In genomic region chr6:124767920-124768703, GRCm38 (mm10) we compare ENCODE assay signal across 7 mouse cellular contexts. TPM values are rescaled to one million over a fixed set of nuclear protein-coding genes. Genes with fewer than 3 reads are reported as not detected.
DNase-seq lines count a peak whose midpoint lies in the region; ATAC-seq and TF ChIP-seq lines count a peak whose summit lies in the region.

No protein-coding gene starts in this region.

- H3K27me3 ChIP-seq in lung, embryonic 15.5 days = peaks cover 22% of the 10 kb centered on the region
- peaks cover 17% of the 10 kb centered on the region for H3K27me3 ChIP-seq in embryonic facial prominence, embryonic 12.5 days
- 0 out of 2 replicates have a peak, but pooled peaks cover 2% of the 10 kb centered on the region for H3K27me3 ChIP-seq in intestine, embryonic 15.5 days (replicated peaks)
- no peaks in the 10 kb centered on the region for H3K27me3 ChIP-seq in midbrain, embryonic 16.5 days (ENCODE audit: control insufficient read depth, insufficient read depth, low read depth, low read length)

- H3K4me3 ChIP-seq in lung, embryonic 15.5 days = peak overlapping the region; percentile 49
- peak overlapping the region; percentile 94; the same call in 1 of the 2 replicates for H3K4me3 ChIP-seq in bone marrow macrophage, adult 2 months (ENCODE audit: insufficient read depth, low read length)
- peak overlapping the region; percentile 46 for H3K4me3 ChIP-seq in embryonic facial prominence, embryonic 12.5 days
- H3K4me3 ChIP-seq in intestine, embryonic 15.5 days (replicated peaks) = peak overlapping the region; percentile 57
- H3K4me3 ChIP-seq in midbrain, embryonic 16.5 days (ENCODE audit: low read depth, low read length) = peak overlapping the region; percentile 68

- H3K36me3 ChIP-seq in lung, embryonic 15.5 days = no peaks in the 10 kb centered on the region
- no peaks in the 10 kb centered on the region for H3K36me3 ChIP-seq in embryonic facial prominence, embryonic 12.5 days
- H3K36me3 ChIP-seq in intestine, embryonic 15.5 days = no peaks in the 10 kb centered on the region
- H3K36me3 ChIP-seq in midbrain, embryonic 16.5 days (ENCODE audit: control insufficient read depth, insufficient read depth, low read length) = no peaks in the 10 kb centered on the region

- H3K27ac ChIP-seq in lung, embryonic 15.5 days = no peak overlapping the region
- H3K27ac ChIP-seq in bone marrow macrophage, adult 2 months (ENCODE audit: insufficient read depth, low read depth, low read length) = no peak overlapping the region
- H3K27ac ChIP-seq in embryonic facial prominence, embryonic 12.5 days = 0 out of 2 replicates have a peak overlapping the region, but pooled peaks have one; percentile 36
- no peak overlapping the region for H3K27ac ChIP-seq in intestine, embryonic 15.5 days
- peak overlapping the region; percentile 19 for H3K27ac ChIP-seq in midbrain, embryonic 16.5 days (ENCODE audit: low read length)

- no peak for DNase-seq in lung, postnatal 25 days (ENCODE audit: low spot score)
- DNase-seq in urinary bladder, postnatal 4 days (ENCODE audit: low spot score in 2 of 2) = no peak

- peak overlapping the region; percentile 97 for H3K4me2 ChIP-seq in lung, embryonic 15.5 days
- H3K4me2 ChIP-seq in embryonic facial prominence, embryonic 12.5 days (replicated peaks) = peak overlapping the region; percentile 77
- peak overlapping the region; percentile 96 for H3K4me2 ChIP-seq in intestine, embryonic 15.5 days (replicated peaks)
- H3K4me2 ChIP-seq in midbrain, embryonic 16.5 days (ENCODE audit: low read length) = peak overlapping the region; percentile 77

- no peaks in the 10 kb centered on the region for H3K9me3 ChIP-seq in lung, embryonic 15.5 days
- no peaks in the 10 kb centered on the region for H3K9me3 ChIP-seq in embryonic facial prominence, embryonic 12.5 days
- H3K9me3 ChIP-seq in intestine, embryonic 15.5 days = no peaks in the 10 kb centered on the region
- no peaks in the 10 kb centered on the region for H3K9me3 ChIP-seq in midbrain, embryonic 16.5 days (replicated peaks; ENCODE audit: control insufficient read depth, low read length, poor library complexity, severe bottlenecking)

- H3K4me1 ChIP-seq in lung, embryonic 15.5 days = peaks cover 21% of the 10 kb centered on the region
- peaks cover 6% of the 10 kb centered on the region for H3K4me1 ChIP-seq in bone marrow macrophage, adult 2 months (ENCODE audit: control insufficient read depth, insufficient read depth, low read length)
- H3K4me1 ChIP-seq in embryonic facial prominence, embryonic 12.5 days = peaks cover 20% of the 10 kb centered on the region
- peaks cover 24% of the 10 kb centered on the region for H3K4me1 ChIP-seq in intestine, embryonic 15.5 days (replicated peaks)
- peaks cover 18% of the 10 kb centered on the region for H3K4me1 ChIP-seq in midbrain, embryonic 16.5 days (ENCODE audit: control insufficient read depth, insufficient read depth, low read length)

- H3K9ac ChIP-seq in lung, embryonic 15.5 days = no peak overlapping the region
- 0 out of 2 replicates have a peak overlapping the region, but pooled peaks have one; percentile 56 for H3K9ac ChIP-seq in embryonic facial prominence, embryonic 12.5 days
- H3K9ac ChIP-seq in intestine, embryonic 15.5 days = peak overlapping the region; percentile 60
- peak overlapping the region; percentile 84 for H3K9ac ChIP-seq in midbrain, embryonic 16.5 days (ENCODE audit: low read depth, low read length)

- 28% methylated on average over 19 of the region's 19 CpGs for WGBS in lung, embryonic 15.5 days
- 19% methylated on average over 19 of the region's 19 CpGs for WGBS in embryonic facial prominence, embryonic 12.5 days
- 33% methylated on average over 19 of the region's 19 CpGs for WGBS in intestine, embryonic 15.5 days
- WGBS in midbrain, embryonic 16.5 days = 20% methylated on average over 19 of the region's 19 CpGs

- no peak for TF ChIP-seq CTCF in bone marrow macrophage, adult 2 months (IDR thresholded peaks at IDR 0.05; ENCODE audit: low read depth, low read length)

- peak; percentile 25; the same call in 1 of the 2 replicates for ATAC-seq in lung, embryonic 15.5 days (ENCODE audit: borderline replicate concordance, extremely low read depth, low FRiP score, low TSS enrichment)
- ATAC-seq in embryonic facial prominence, embryonic 12.5 days (ENCODE audit: insufficient number of reproducible peaks, insufficient read depth, low FRiP score, low TSS enrichment) = peak; percentile 44; the same call in 1 of the 2 replicates
- ATAC-seq in intestine, embryonic 15.5 days = peak; percentile 46
- ATAC-seq in midbrain, embryonic 16.5 days = 0 out of 2 replicates have a peak, but pooled peaks have one; percentile 8

- TF ChIP-seq POLR2A in bone marrow macrophage, adult 2 months (IDR thresholded peaks at IDR 0.05; ENCODE audit: borderline replicate concordance, low read depth, low read length) = no peak

RNA-seq across cellular contexts. Expression of gene Eno2, which starts 1.4 kb away (rescaled TPM):
- polyA plus RNA-seq in lung, embryonic 15.5 days (2015; fragmentation: Nextera tagmentation; extraction: Ambion mirVana) = 2.1 and 3.4 TPM in 2 replicates
- 1.4 and 2.6 TPM in 2 replicates for polyA plus RNA-seq in bone marrow macrophage, adult 2 months (2012; ENCODE audit: insufficient read depth, insufficient read length, missing spikeins)
- polyA plus RNA-seq in embryonic facial prominence, embryonic 12.5 days (2016; fragmentation: Nextera tagmentation; extraction: Ambion mirVana) = 9.7 and 10.2 TPM in 2 replicates
- polyA plus RNA-seq in intestine, embryonic 15.5 days (2015; fragmentation: Nextera tagmentation; extraction: Ambion mirVana) = 6.0 and 6.8 TPM in 2 replicates
- 94.4 and 138 TPM in 2 replicates for polyA plus RNA-seq in midbrain, embryonic 16.5 days (2015; fragmentation: Nextera tagmentation; extraction: Ambion mirVana)

RNA-seq across cellular contexts. Expression of gene Lrrc23, which starts 11.4 kb away (rescaled TPM):
- 11.7 and 13.7 TPM in 2 replicates for polyA plus RNA-seq in lung, embryonic 15.5 days (2015; fragmentation: Nextera tagmentation; extraction: Ambion mirVana)
- polyA plus RNA-seq in bone marrow macrophage, adult 2 months (2012; ENCODE audit: insufficient read depth, insufficient read length, missing spikeins) = not detected in 2 replicates
- 0.59 and 1.0 TPM in 2 replicates for polyA plus RNA-seq in embryonic facial prominence, embryonic 12.5 days (2016; fragmentation: Nextera tagmentation; extraction: Ambion mirVana)
- 0.11 and 0.13 TPM in 2 replicates for polyA plus RNA-seq in intestine, embryonic 15.5 days (2015; fragmentation: Nextera tagmentation; extraction: Ambion mirVana)
- 5.7 and 6.3 TPM in 2 replicates for polyA plus RNA-seq in midbrain, embryonic 16.5 days (2015; fragmentation: Nextera tagmentation; extraction: Ambion mirVana)

RNA-seq across cellular contexts. Expression of gene Atn1, which starts 11.8 kb away (rescaled TPM):
- polyA plus RNA-seq in lung, embryonic 15.5 days (2015; fragmentation: Nextera tagmentation; extraction: Ambion mirVana) = 15.6 and 16.1 TPM in 2 replicates
- 30.1 and 34.0 TPM in 2 replicates for polyA plus RNA-seq in bone marrow macrophage, adult 2 months (2012; ENCODE audit: insufficient read depth, insufficient read length, missing spikeins)
- polyA plus RNA-seq in embryonic facial prominence, embryonic 12.5 days (2016; fragmentation: Nextera tagmentation; extraction: Ambion mirVana) = 20.1 and 20.5 TPM in 2 replicates
- 10.5 and 11.9 TPM in 2 replicates for polyA plus RNA-seq in intestine, embryonic 15.5 days (2015; fragmentation: Nextera tagmentation; extraction: Ambion mirVana)
- polyA plus RNA-seq in midbrain, embryonic 16.5 days (2015; fragmentation: Nextera tagmentation; extraction: Ambion mirVana) = 28.9 and 29.3 TPM in 2 replicates

RNA-seq across cellular contexts. Expression of gene Gm45234, which starts 12.3 kb away (rescaled TPM):
- not detected in 2 replicates for polyA plus RNA-seq in lung, embryonic 15.5 days (2015; fragmentation: Nextera tagmentation; extraction: Ambion mirVana)
- polyA plus RNA-seq in bone marrow macrophage, adult 2 months (2012; ENCODE audit: insufficient read depth, insufficient read length, missing spikeins) = not detected in 2 replicates
- not detected in 2 replicates for polyA plus RNA-seq in embryonic facial prominence, embryonic 12.5 days (2016; fragmentation: Nextera tagmentation; extraction: Ambion mirVana)
- not detected in 2 replicates for polyA plus RNA-seq in intestine, embryonic 15.5 days (2015; fragmentation: Nextera tagmentation; extraction: Ambion mirVana)
- not detected in 2 replicates for polyA plus RNA-seq in midbrain, embryonic 16.5 days (2015; fragmentation: Nextera tagmentation; extraction: Ambion mirVana)

RNA-seq across cellular contexts. Expression of gene Grcc10, which starts 26.9 kb away (rescaled TPM):
- 406 and 416 TPM in 2 replicates for polyA plus RNA-seq in lung, embryonic 15.5 days (2015; fragmentation: Nextera tagmentation; extraction: Ambion mirVana)
- polyA plus RNA-seq in bone marrow macrophage, adult 2 months (2012; ENCODE audit: insufficient read depth, insufficient read length, missing spikeins) = 221 and 253 TPM in 2 replicates
- 498 and 530 TPM in 2 replicates for polyA plus RNA-seq in embryonic facial prominence, embryonic 12.5 days (2016; fragmentation: Nextera tagmentation; extraction: Ambion mirVana)
- 337 and 341 TPM in 2 replicates for polyA plus RNA-seq in intestine, embryonic 15.5 days (2015; fragmentation: Nextera tagmentation; extraction: Ambion mirVana)
- 665 and 679 TPM in 2 replicates for polyA plus RNA-seq in midbrain, embryonic 16.5 days (2015; fragmentation: Nextera tagmentation; extraction: Ambion mirVana)

Comparison
In these comparisons a context has a peak if more than half of its experiments do, and no peak if none do; other contexts are left out.
1. H3K27ac ChIP-seq: peak in embryonic facial prominence, embryonic 12.5 days (single experiment) and midbrain, embryonic 16.5 days (single experiment); none in lung, embryonic 15.5 days (single experiment), bone marrow macrophage, adult 2 months (single experiment) and intestine, embryonic 15.5 days (single experiment).
2. Peak in every context shown above with its lines, with median percentiles within 50 percentile points of each other: ATAC-seq, H3K4me2 ChIP-seq and H3K4me3 ChIP-seq.